Mouse (Mus musculus) thymus, adult 2 months (tissue): ENCODE measurements around the gene Ung. TPM values are rescaled to one million over a fixed set of nuclear protein-coding genes. Genes with fewer than 3 reads are reported as not detected.

Experiments used
- DNase-seq: peaks from one replicate; pipeline ENCODE4 v3.0.0; 2021
- H3K27ac ChIP-seq: fragments of 200-500 bp; 2 replicates; pipeline ENCODE4 v1.5.1; 2012; ENCODE audit warnings: low read length, control low read depth; ENCODE audit not compliant: control insufficient read depth, insufficient read depth
- H3K27me3 ChIP-seq: fragments of 200-500 bp; 2 replicates; pipeline ENCODE4 v1.6.1; 2012; ENCODE audit warnings: mild to moderate bottlenecking, low read length, moderate library complexity, mixed read lengths; ENCODE audit not compliant: control insufficient read depth, insufficient read depth
- H3K36me3 ChIP-seq: fragments of 200-500 bp; 2 replicates; pipeline ENCODE4 v1.6.1; 2012; ENCODE audit warnings: mild to moderate bottlenecking, low read length, moderate library complexity; ENCODE audit not compliant: control insufficient read depth, insufficient read depth
- H3K4me1 ChIP-seq: fragments of 200-500 bp; replicated peaks from 2 replicates; pipeline ENCODE4 v1.6.1; 2012; ENCODE audit warnings: low read length; ENCODE audit not compliant: control insufficient read depth, insufficient read depth
- H3K4me3 ChIP-seq: fragments of 200-500 bp; 2 replicates; pipeline ENCODE4 v1.5.1; 2012; ENCODE audit warnings: mild to moderate bottlenecking, low read length, control low read depth, moderate library complexity; ENCODE audit not compliant: control insufficient read depth, insufficient read depth
- CTCF ChIP-seq: fragments of 200-500 bp; IDR thresholded peaks from 2 replicates; pipeline ENCODE4 v1.5.1; 2012; ENCODE audit warnings: mild to moderate bottlenecking, control low read depth, low read length, moderate library complexity, borderline replicate concordance; ENCODE audit not compliant: control insufficient read depth, poor library complexity, insufficient read depth; ENCODE audit errors: extremely low read depth
- POLR2A ChIP-seq: fragments of 200-500 bp; IDR thresholded peaks from 2 replicates; pipeline ENCODE4 v1.6.1; 2012; ENCODE audit warnings: mild to moderate bottlenecking, low read length, control low read depth, moderate library complexity; ENCODE audit not compliant: control insufficient read depth, poor library complexity, insufficient read depth; ENCODE audit errors: extremely low read depth
- WGBS: fragments of 180-500 bp; shearing (Covaris S2); methylation state at CpG from one replicate; pipeline ENCODE4 v1.1.7; 2018; 5-methylcytosine and 5-hydroxymethylcytosine counted together
- polyA plus RNA-seq: library from polyadenylated mRNA; depleted of rRNA; stranded (reverse); fragments of >200 nt; gene quantifications from 2 replicates; pipeline ENCODE4 v1.2.3, GENCODE M21; 2012

Ung gene
- polyA plus RNA-seq, 1 experiment: 21.7 TPM

- TF ChIP-seq CTCF (no peak), POLR2A (no peak)
- DNase-seq: no peak
- WGBS: 88% methylated on average over 5 of the region's 5 CpGs
- Histone ChIP-seq H3K27me3 (no peaks in the 10 kb centered on the region), H3K4me1 (no peaks in the 10 kb centered on the region), H3K36me3 (no peaks in the 10 kb centered on the region), H3K27ac (no peak overlapping the region), H3K4me3 (no peak overlapping the region)
Measured at GRCm38 (mm10) chr5:114154765-114155164, 24.6 kb downstream of the Ung start.

- no peaks in the 10 kb centered on the region for H3K4me1 ChIP-seq
- H3K27ac ChIP-seq: no peak overlapping the region
- no peaks in the 10 kb centered on the region for H3K27me3 ChIP-seq
- no peak for DNase-seq
- no peak overlapping the region for H3K4me3 ChIP-seq
- H3K36me3 ChIP-seq: no peaks in the 10 kb centered on the region
- WGBS: 71% methylated on average over 9 of the region's 9 CpGs
- TF ChIP-seq POLR2A (no peak), CTCF (no peak)
Measured at GRCm38 (mm10) chr5:114155168-114155933, 25.2 kb downstream of the Ung start.

GRCm38 (mm10) chr5:114157236-114157635 lies 27.1 kb downstream of the Ung start:
- no peak overlapping the region for H3K4me3 ChIP-seq
- H3K36me3 ChIP-seq: no peaks in the 10 kb centered on the region
- whole genome bisulfite sequencing: 76% methylated on average over 7 of the region's 7 CpGs
- no peak overlapping the region for H3K27ac ChIP-seq
- H3K27me3 ChIP-seq: no peaks in the 10 kb centered on the region
- no peak for TF ChIP-seq CTCF
- no peak for TF ChIP-seq POLR2A
- no peak for DNase-seq
- H3K4me1 ChIP-seq: no peaks in the 10 kb centered on the region

- no peak overlapping the region for H3K27ac ChIP-seq
- no peaks in the 10 kb centered on the region for H3K27me3 ChIP-seq
- H3K36me3 ChIP-seq: no peaks in the 10 kb centered on the region
- TF ChIP-seq POLR2A (no peak), CTCF (no peak)
- H3K4me3 ChIP-seq: no peak overlapping the region
- no peak for DNase-seq
- no peaks in the 10 kb centered on the region for H3K4me1 ChIP-seq
- WGBS: 93% methylated on average over 6 of the region's 6 CpGs
Measured at GRCm38 (mm10) chr5:114161424-114161823, 31.2 kb downstream of the Ung start.

- Histone ChIP-seq H3K36me3 (no peaks in the 10 kb centered on the region), H3K4me1 (no peaks in the 10 kb centered on the region), H3K27ac (no peak overlapping the region), H3K4me3 (no peak overlapping the region), H3K27me3 (no peaks in the 10 kb centered on the region)
- DNase-seq: no peak
- WGBS: 51% methylated on average over 12 of the region's 12 CpGs
- TF ChIP-seq CTCF (no peak), POLR2A (no peak)
Measured at GRCm38 (mm10) chr5:114162106-114162815, 32.1 kb downstream of the Ung start.

- Histone ChIP-seq H3K27me3 (no peaks in the 10 kb centered on the region), H3K36me3 (no peaks in the 10 kb centered on the region), H3K27ac (no peak overlapping the region), H3K4me1 (no peaks in the 10 kb centered on the region), H3K4me3 (no peak overlapping the region)
- TF ChIP-seq POLR2A: no peak
- no peak for TF ChIP-seq CTCF
- WGBS: 70% methylated on average over 6 of the region's 6 CpGs
- no peak for DNase-seq
Measured at GRCm38 (mm10) chr5:114163117-114163696, 33.0 kb downstream of the Ung start.

- TF ChIP-seq CTCF (no peak), POLR2A (no peak)
- no peak overlapping the region for H3K27ac ChIP-seq
- no peaks in the 10 kb centered on the region for H3K27me3 ChIP-seq
- no peaks in the 10 kb centered on the region for H3K4me1 ChIP-seq
- H3K4me3 ChIP-seq: no peak overlapping the region
- WGBS: 86% methylated on average over 7 of the region's 7 CpGs
- DNase-seq: no peak
- no peaks in the 10 kb centered on the region for H3K36me3 ChIP-seq
Measured at GRCm38 (mm10) chr5:114170345-114170744, 40.2 kb downstream of the Ung start.
